Comparison of ENCODE assay signal across 8 mouse cellular contexts in the genomic region with DNA sequence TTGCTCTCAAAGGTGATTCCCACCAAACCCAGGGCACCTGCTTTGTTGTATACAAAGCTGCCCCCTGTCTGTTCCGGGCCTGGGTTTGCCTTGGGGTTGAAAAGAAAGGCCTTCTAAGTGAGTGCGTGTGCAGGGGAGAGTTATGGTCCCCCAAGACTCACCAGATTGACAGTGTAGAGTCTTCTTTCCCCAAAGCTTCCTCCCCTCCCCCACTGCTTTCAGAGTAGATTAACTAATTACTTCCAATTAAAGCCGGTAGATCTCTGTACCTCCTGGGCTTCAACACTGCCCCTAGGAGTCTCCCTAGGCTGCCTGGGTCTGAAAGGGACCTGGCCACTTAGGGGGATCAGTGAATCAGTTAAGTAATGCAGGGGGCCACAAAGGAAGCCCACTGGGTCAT. TPM values are rescaled to one million over a fixed set of nuclear protein-coding genes. Genes with fewer than 3 reads are reported as not detected.
DNase-seq lines count a peak whose midpoint lies in the region; ATAC-seq lines count a peak whose summit lies in the region.
"Had no signal": no experiment of that assay in that cellular context is flagged by ENCODE, and none has a peak within 500 bp of the region (broad histone marks: within the 10 kb centered on the region; RNA-seq: fewer than 3 reads in every experiment).

No protein-coding gene starts in this region.

- no peak for ATAC-seq in lung, embryonic 16.5 days (ENCODE audit: low read depth)
- no peak for ATAC-seq in forebrain, embryonic 15.5 days (replicated peaks)
- ATAC-seq in limb, embryonic 15.5 days (ENCODE audit: insufficient number of reproducible peaks, low FRiP score, low TSS enrichment, low read depth), result no peak
- ATAC-seq in stomach, embryonic 15.5 days (ENCODE audit: insufficient read depth, low FRiP score, low read depth), result no peak

- peaks cover 32% of the 10 kb centered on the region for H3K4me1 ChIP-seq in lung, embryonic 16.5 days (replicated peaks; ENCODE audit: control insufficient read depth, insufficient read depth, low read length)
- H3K4me1 ChIP-seq in forebrain, embryonic 15.5 days, result peaks cover 40% of the 10 kb centered on the region
- peaks cover 49% of the 10 kb centered on the region for H3K4me1 ChIP-seq in limb, embryonic 15.5 days
- H3K4me1 ChIP-seq in stomach, embryonic 15.5 days, result peaks cover 39% of the 10 kb centered on the region

- no peak overlapping the region for H3K27ac ChIP-seq in lung, embryonic 16.5 days (ENCODE audit: low read length)
- peak overlapping the region; percentile 60 for H3K27ac ChIP-seq in forebrain, embryonic 15.5 days (replicated peaks)
- H3K27ac ChIP-seq in limb, embryonic 15.5 days, result peak overlapping the region; percentile 44
- peak overlapping the region; percentile 52 for H3K27ac ChIP-seq in stomach, embryonic 15.5 days

- 26% methylated on average over 3 of the region's 3 CpGs for whole genome bisulfite sequencing in lung, embryonic 16.5 days
- 3% methylated on average over 3 of the region's 3 CpGs for WGBS in forebrain, embryonic 15.5 days
- WGBS in limb, embryonic 15.5 days, result 31% methylated on average over 3 of the region's 3 CpGs
- WGBS in stomach, embryonic 15.5 days, result 22% methylated on average over 3 of the region's 3 CpGs

- no peak for DNase-seq in lung, postnatal 4 days
- no peak for DNase-seq in adrenal gland, postnatal 36 days
- DNase-seq in cerebellum, adult 11 months, result no peak

- no peaks in the 10 kb centered on the region for H3K9me3 ChIP-seq in lung, embryonic 16.5 days (ENCODE audit: control insufficient read depth, low read length)
- H3K9me3 ChIP-seq in forebrain, embryonic 15.5 days, result no peaks in the 10 kb centered on the region
- no peaks in the 10 kb centered on the region for H3K9me3 ChIP-seq in limb, embryonic 15.5 days
- no peaks in the 10 kb centered on the region for H3K9me3 ChIP-seq in stomach, embryonic 15.5 days

- peak overlapping the region; percentile 91 for H3K4me2 ChIP-seq in lung, embryonic 16.5 days (ENCODE audit: low read depth, low read length)
- H3K4me2 ChIP-seq in forebrain, embryonic 15.5 days (replicated peaks), result peak overlapping the region; percentile 90
- H3K4me2 ChIP-seq in limb, embryonic 15.5 days, result peak overlapping the region; percentile 87
- peak overlapping the region; percentile 90 for H3K4me2 ChIP-seq in stomach, embryonic 15.5 days

- peaks cover 10% of the 10 kb centered on the region for H3K27me3 ChIP-seq in lung, embryonic 16.5 days (ENCODE audit: control insufficient read depth, insufficient read depth, low read depth, low read length)
- H3K27me3 ChIP-seq in forebrain, embryonic 15.5 days, result no peaks in the 10 kb centered on the region; the same call in 1 of the 2 replicates
- peaks cover 12% of the 10 kb centered on the region; the same call in 1 of the 2 replicates for H3K27me3 ChIP-seq in limb, embryonic 15.5 days
- 0 out of 2 replicates have a peak, but pooled peaks cover 4% of the 10 kb centered on the region for H3K27me3 ChIP-seq in stomach, embryonic 15.5 days (replicated peaks)

- H3K4me3 ChIP-seq in lung, embryonic 16.5 days (ENCODE audit: low read length), result no peak overlapping the region; the same call in 1 of the 2 replicates
- peak overlapping the region; percentile 39; the same call in 1 of the 2 replicates for H3K4me3 ChIP-seq in forebrain, embryonic 15.5 days
- peak overlapping the region; percentile 40 for H3K4me3 ChIP-seq in limb, embryonic 15.5 days
- no peak overlapping the region for H3K4me3 ChIP-seq in stomach, embryonic 15.5 days (replicated peaks)

- peak overlapping the region; percentile 70 for H3K9ac ChIP-seq in lung, embryonic 16.5 days (ENCODE audit: low read length)
- 0 out of 2 replicates have a peak overlapping the region, but pooled peaks have one; percentile 54 for H3K9ac ChIP-seq in forebrain, embryonic 15.5 days (replicated peaks)
- peak overlapping the region; percentile 47; the same call in 1 of the 2 replicates for H3K9ac ChIP-seq in limb, embryonic 15.5 days
- no peak overlapping the region for H3K9ac ChIP-seq in stomach, embryonic 15.5 days

- H3K36me3 ChIP-seq in lung, embryonic 16.5 days (ENCODE audit: control insufficient read depth, insufficient read depth, low read length), result no peaks in the 10 kb centered on the region
- H3K36me3 ChIP-seq in forebrain, embryonic 15.5 days, result no peaks in the 10 kb centered on the region
- no peaks in the 10 kb centered on the region for H3K36me3 ChIP-seq in limb, embryonic 15.5 days
- H3K36me3 ChIP-seq in stomach, embryonic 15.5 days, result no peaks in the 10 kb centered on the region

RNA-seq across cellular contexts. Expression of a gene that starts 0.7 kb away (rescaled TPM):
- polyA plus RNA-seq in lung, embryonic 16.5 days (2015; fragmentation: Nextera tagmentation; extraction: Ambion mirVana), result not detected in 2 replicates
- polyA plus RNA-seq in forebrain, embryonic 15.5 days (2015; fragmentation: Nextera tagmentation; extraction: Ambion mirVana), result 0.41 TPM in 1 of 2 replicates, not detected in the other
- polyA plus RNA-seq in limb, embryonic 15.5 days (2015; fragmentation: Nextera tagmentation; extraction: Ambion mirVana), result 0.63 TPM in 1 of 2 replicates, not detected in the other
- not detected in 2 replicates for polyA plus RNA-seq in stomach, embryonic 15.5 days (2015; fragmentation: Nextera tagmentation; extraction: Ambion mirVana)
- not detected for total RNA-seq in adrenal gland, postnatal 36 days (2021)
- total RNA-seq: adrenal gland, adult 18-20 months had no signal

RNA-seq across cellular contexts. Expression of a gene that starts 47.6 kb away (rescaled TPM):
- 52.7 and 55.6 TPM in 2 replicates for polyA plus RNA-seq in lung, embryonic 16.5 days (2015; fragmentation: Nextera tagmentation; extraction: Ambion mirVana)
- 124 and 125 TPM in 2 replicates for polyA plus RNA-seq in forebrain, embryonic 15.5 days (2015; fragmentation: Nextera tagmentation; extraction: Ambion mirVana)
- polyA plus RNA-seq in limb, embryonic 15.5 days (2015; fragmentation: Nextera tagmentation; extraction: Ambion mirVana), result 38.1 and 39.2 TPM in 2 replicates
- polyA plus RNA-seq in stomach, embryonic 15.5 days (2015; fragmentation: Nextera tagmentation; extraction: Ambion mirVana), result 39.8 and 43.3 TPM in 2 replicates
- total RNA-seq in adrenal gland, postnatal 36 days (2021), result 10 to 100 TPM; 40.0 to 45.2 TPM

RNA-seq across cellular contexts. Expression of a gene that starts 48.2 kb away (rescaled TPM):
- polyA plus RNA-seq in lung, embryonic 16.5 days (2015; fragmentation: Nextera tagmentation; extraction: Ambion mirVana), result 191 and 214 TPM in 2 replicates
- 122 and 125 TPM in 2 replicates for polyA plus RNA-seq in forebrain, embryonic 15.5 days (2015; fragmentation: Nextera tagmentation; extraction: Ambion mirVana)
- polyA plus RNA-seq in limb, embryonic 15.5 days (2015; fragmentation: Nextera tagmentation; extraction: Ambion mirVana), result 142 and 143 TPM in 2 replicates
- polyA plus RNA-seq in stomach, embryonic 15.5 days (2015; fragmentation: Nextera tagmentation; extraction: Ambion mirVana), result 145 and 154 TPM in 2 replicates
- 100 to 1,000 TPM; 115 to 118 TPM for total RNA-seq in adrenal gland, postnatal 36 days (2021)

Comparison
In these comparisons a context has a peak if more than half of its experiments do, and no peak if none do; other contexts are left out.
1. H3K4me3 ChIP-seq: peak in forebrain, embryonic 15.5 days (single experiment) and limb, embryonic 15.5 days (single experiment); none in lung, embryonic 16.5 days (single experiment) and stomach, embryonic 15.5 days (single experiment).
2. Peak in every context shown above with its lines, with median percentiles within 50 percentile points of each other: H3K4me2 ChIP-seq.